Mouse (Mus musculus): ENCODE data around the gene Zbtb2.

- TF ChIP-seq CTCF (IDR thresholded peaks at IDR 0.05; ENCODE audit: low read depth) = no peak
- TF ChIP-seq EP300 (IDR thresholded peaks at IDR 0.05; ENCODE audit: low read depth) = no peak
These were observed 10.2 kb upstream of the Zbtb2 start for GRCm38 (mm10) chr10:4398058-4398457.
